Mouse (Mus musculus): ENCODE measurements around the gene Lypd4.
A peak's percentile ranks its signal among the peaks of the same experiment; 100 is the strongest.
"Not testable (repeated sequence)": the region's sequence is repeated elsewhere in the genome, so short reads cannot be mapped to it uniquely, and the experiment has no call there.

Gene Lypd4

DNA sequence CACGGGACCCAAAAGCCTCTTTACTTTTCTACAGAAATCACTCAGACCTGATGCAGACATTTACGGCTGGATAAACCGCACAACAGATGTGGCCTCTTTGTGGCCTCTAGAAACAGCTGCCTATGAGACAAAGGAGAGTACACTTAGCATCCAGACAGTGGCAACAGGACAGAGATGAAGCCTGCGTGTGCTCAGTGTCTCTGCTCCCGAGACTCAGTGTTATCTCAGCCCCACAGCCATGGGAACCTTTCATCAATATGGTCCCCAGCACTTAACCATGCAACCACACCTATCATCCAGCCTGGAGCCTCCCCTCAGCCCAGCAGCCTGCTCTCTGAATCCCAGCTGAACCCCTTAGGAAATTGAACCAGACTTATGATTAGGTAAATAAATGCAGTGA, 10.5 kb downstream of the Lypd4 start:
- no peaks in the 10 kb centered on the region for H3K36me3 ChIP-seq (ENCODE audit: insufficient read depth, low read length)
- peaks cover 10% of the 10 kb centered on the region for H3K27me3 ChIP-seq (ENCODE audit: insufficient read depth, low read length)
- no peak overlapping the region for H3K4me3 ChIP-seq (replicated peaks; ENCODE audit: low read length)
- peaks cover 35% of the 10 kb centered on the region for H3K4me1 ChIP-seq (replicated peaks; ENCODE audit: low read depth, low read length)
- TF ChIP-seq CTCF (conservative IDR thresholded peaks at IDR 0.05; ENCODE audit: low read length), result no peak
- TF ChIP-seq POU5F1 (IDR thresholded peaks at IDR 0.05; ENCODE audit: borderline replicate concordance, low read length), result no peak
- no peak for TF ChIP-seq NANOG (IDR thresholded peaks at IDR 0.05; ENCODE audit: borderline replicate concordance, low read length)
- H3K9me3 ChIP-seq (ENCODE audit: low read length), result no peaks in the 10 kb centered on the region

DNA sequence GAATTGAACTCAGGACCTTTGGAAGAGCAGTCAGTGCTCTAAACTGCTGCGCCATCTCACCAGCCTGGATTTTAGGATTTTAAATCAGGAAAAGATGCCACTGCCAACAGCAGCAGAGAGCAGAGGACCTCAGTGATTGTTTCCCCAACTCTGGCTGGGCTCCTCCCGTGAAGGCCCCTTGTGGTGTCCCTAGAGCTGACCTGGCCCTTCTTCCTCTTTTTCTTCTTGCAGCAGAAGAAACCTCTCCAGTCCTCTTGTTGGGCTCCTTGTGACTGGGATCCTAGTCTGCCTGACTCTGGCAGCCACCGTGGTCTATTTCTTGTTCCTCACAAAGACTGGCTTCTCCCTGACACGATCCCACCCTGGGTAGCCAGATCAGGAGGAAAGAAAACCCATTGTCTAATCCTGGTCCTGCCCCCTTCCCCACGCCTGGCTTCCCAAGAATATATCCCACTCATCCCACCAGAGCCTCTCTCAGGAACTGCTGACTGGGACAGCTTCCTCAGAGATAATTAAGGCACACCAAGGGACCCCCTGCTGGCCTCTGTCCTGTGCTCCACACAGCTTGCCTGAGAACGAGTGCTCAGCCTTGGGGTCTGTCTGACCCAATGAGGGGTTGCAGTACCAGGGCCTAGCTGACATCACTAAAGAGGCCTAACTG, 13.2 kb downstream of the Lypd4 start:
- Histone ChIP-seq H3K9me3 (ENCODE audit: low read length) (no peaks in the 10 kb centered on the region), H3K4me1 (replicated peaks; ENCODE audit: low read depth, low read length) (peaks cover 60% of the 10 kb centered on the region), H3K36me3 (ENCODE audit: insufficient read depth, low read length) (no peaks in the 10 kb centered on the region)

DNA sequence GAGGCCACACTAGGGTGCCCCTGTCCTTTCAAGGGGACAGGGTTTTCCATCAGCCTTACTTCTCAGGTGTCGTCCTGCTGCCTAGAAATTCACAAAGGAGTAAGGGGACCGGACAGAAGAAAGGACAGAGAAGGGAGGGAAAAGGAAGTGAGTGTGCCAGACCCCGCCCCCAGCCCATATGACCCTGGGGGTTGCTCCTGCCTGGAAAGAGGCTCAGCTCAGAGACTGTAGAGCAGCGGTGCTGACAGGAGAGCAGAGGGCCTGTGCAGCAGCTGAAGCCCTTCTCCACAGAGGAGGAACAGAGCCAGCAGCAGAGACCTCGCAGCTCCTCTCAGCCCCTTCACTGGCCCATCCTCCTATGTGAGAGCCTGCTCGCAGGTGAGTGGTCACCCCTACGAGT, 16.0 kb downstream of the Lypd4 start:
- H3K36me3 ChIP-seq (ENCODE audit: insufficient read depth, low read length), result no peaks in the 10 kb centered on the region
- TF ChIP-seq CTCF (conservative IDR thresholded peaks at IDR 0.05; ENCODE audit: low read length), result no peak
- TF ChIP-seq NANOG (IDR thresholded peaks at IDR 0.05; ENCODE audit: borderline replicate concordance, low read length), result no peak
- TF ChIP-seq POU5F1 (IDR thresholded peaks at IDR 0.05; ENCODE audit: borderline replicate concordance, low read length), result no peak
- no peaks in the 10 kb centered on the region for H3K9me3 ChIP-seq (ENCODE audit: low read length)
- peak overlapping the region; percentile 71 for H3K4me3 ChIP-seq (replicated peaks; ENCODE audit: low read length)
- peaks cover 87% of the 10 kb centered on the region for H3K4me1 ChIP-seq (replicated peaks; ENCODE audit: low read depth, low read length)
- no peaks in the 10 kb centered on the region for H3K27me3 ChIP-seq (ENCODE audit: insufficient read depth, low read length)

More for the DNA sequence above, 13.2 kb downstream of the Lypd4 start:
- Histone ChIP-seq H3K4me3 (replicated peaks; ENCODE audit: low read length) (peak overlapping the region; percentile 37), H3K27me3 (ENCODE audit: insufficient read depth, low read length) (peaks cover 8% of the 10 kb centered on the region; the same call in 1 of the 2 replicates)
- no peak for TF ChIP-seq NANOG (IDR thresholded peaks at IDR 0.05; ENCODE audit: borderline replicate concordance, low read length)
- no peak for TF ChIP-seq POU5F1 (IDR thresholded peaks at IDR 0.05; ENCODE audit: borderline replicate concordance, low read length)
- no peak for TF ChIP-seq CTCF (conservative IDR thresholded peaks at IDR 0.05; ENCODE audit: low read length)

DNA sequence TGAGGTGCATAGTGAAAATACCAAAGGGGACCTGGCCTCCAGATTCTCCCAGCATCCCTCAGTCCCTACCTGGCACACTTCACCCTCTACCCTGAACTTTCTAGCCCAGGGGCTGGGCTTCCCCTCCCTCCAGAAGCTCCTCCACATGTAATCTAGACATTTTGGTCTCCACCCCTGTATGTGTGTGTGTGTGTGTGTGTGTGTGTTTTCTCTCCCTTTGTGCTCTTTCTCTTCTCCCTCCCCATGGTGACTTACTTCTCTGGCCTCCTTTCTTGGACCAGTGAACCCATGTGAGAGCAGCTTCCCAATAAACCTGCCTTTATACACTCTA, 16.5 kb downstream of the Lypd4 start:
- Histone ChIP-seq H3K36me3 (ENCODE audit: insufficient read depth, low read length) (no peaks in the 10 kb centered on the region), H3K4me3 (replicated peaks; ENCODE audit: low read length) (peak overlapping the region; percentile 71), H3K27me3 (ENCODE audit: insufficient read depth, low read length) (no peaks in the 10 kb centered on the region), H3K4me1 (replicated peaks; ENCODE audit: low read depth, low read length) (peaks cover 88% of the 10 kb centered on the region), H3K9me3 (ENCODE audit: low read length) (no peaks in the 10 kb centered on the region)
- TF ChIP-seq NANOG (IDR thresholded peaks at IDR 0.05; ENCODE audit: borderline replicate concordance, low read length) (no peak), CTCF (conservative IDR thresholded peaks at IDR 0.05; ENCODE audit: low read length) (no peak), POU5F1 (IDR thresholded peaks at IDR 0.05; ENCODE audit: borderline replicate concordance, low read length) (no peak)

DNA sequence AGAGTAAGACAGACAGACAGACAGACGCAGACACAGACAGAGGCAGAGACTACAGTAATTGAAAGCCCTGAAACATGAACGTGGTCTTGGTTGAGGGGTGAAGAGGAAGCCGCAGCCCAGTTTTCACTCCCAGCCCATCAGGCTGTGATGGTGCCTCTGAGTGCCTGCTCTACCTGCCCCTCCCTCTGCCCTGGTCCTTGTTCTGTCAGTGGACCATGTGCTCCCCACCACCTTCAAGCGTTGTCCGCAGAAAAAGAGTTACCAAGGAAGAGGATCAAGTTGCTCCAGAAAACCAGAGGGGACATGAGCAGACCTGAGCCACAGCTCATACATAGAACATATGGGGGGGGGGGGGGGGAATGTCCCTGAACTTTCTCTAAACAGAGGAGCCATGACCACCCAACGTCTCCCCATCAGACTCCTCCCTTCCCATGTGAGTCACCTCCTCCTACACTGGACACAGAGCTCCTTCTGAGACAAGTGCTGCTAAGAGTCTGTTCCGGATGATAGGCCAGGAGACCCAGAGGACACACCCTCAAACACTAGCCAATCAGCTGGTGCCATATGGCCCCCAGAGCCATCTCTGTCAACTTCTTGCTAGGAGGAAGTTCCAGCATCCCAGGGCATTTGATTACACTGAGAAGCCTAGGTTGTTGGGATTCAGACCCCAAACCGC, 17.0 kb downstream of the Lypd4 start:
- Histone ChIP-seq H3K27me3 (ENCODE audit: insufficient read depth, low read length) (no peaks in the 10 kb centered on the region), H3K36me3 (ENCODE audit: insufficient read depth, low read length) (no peaks in the 10 kb centered on the region), H3K4me1 (replicated peaks; ENCODE audit: low read depth, low read length) (peaks cover 83% of the 10 kb centered on the region), H3K9me3 (ENCODE audit: low read length) (no peaks in the 10 kb centered on the region), H3K4me3 (replicated peaks; ENCODE audit: low read length) (peak overlapping the region; percentile 71)
- no peak for TF ChIP-seq CTCF (conservative IDR thresholded peaks at IDR 0.05; ENCODE audit: low read length)
- TF ChIP-seq POU5F1 (IDR thresholded peaks at IDR 0.05; ENCODE audit: borderline replicate concordance, low read length), result no peak
- TF ChIP-seq NANOG (IDR thresholded peaks at IDR 0.05; ENCODE audit: borderline replicate concordance, low read length), result no peak

DNA sequence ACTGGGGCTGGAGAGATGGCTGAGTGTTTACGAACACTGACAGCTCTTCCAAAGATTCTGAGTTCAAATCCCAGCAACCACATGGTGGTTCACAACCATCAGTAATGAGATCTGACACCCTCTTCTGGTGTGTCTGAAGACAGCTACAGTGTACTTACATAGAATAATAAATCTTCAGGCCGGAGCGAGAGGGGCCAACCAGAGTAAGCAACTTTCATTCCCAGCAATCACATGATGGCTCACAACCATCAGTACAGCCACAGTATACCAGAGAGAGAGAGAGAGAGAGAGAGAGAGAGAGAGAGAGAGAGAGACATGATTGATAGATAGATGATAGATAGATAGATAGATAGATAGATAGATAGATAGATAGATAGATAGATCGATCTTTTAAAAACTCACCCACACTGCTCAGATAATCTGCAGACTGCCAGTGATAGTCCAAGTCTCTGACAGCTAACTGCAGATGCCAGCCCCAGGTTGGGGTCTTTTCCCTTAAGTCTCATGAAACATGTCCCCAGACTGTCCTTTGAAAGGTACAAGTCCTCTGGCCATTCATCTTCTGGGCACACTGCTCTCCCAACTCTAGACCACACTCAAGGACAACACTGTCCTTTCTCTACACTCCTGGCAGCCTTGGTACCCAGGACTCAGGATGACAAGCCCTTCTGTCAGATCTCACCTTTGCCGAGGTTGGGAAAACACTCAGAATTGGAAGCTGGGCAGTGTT, 18.0 kb downstream of the Lypd4 start:
- TF ChIP-seq CTCF (conservative IDR thresholded peaks at IDR 0.05; ENCODE audit: low read length), result no peak
- no peak for TF ChIP-seq POU5F1 (IDR thresholded peaks at IDR 0.05; ENCODE audit: borderline replicate concordance, low read length)
- TF ChIP-seq NANOG (IDR thresholded peaks at IDR 0.05; ENCODE audit: borderline replicate concordance, low read length), result no peak
- H3K36me3 ChIP-seq (ENCODE audit: insufficient read depth, low read length), result 0 out of 2 replicates have a peak, but pooled peaks cover 3% of the 10 kb centered on the region

DNA sequence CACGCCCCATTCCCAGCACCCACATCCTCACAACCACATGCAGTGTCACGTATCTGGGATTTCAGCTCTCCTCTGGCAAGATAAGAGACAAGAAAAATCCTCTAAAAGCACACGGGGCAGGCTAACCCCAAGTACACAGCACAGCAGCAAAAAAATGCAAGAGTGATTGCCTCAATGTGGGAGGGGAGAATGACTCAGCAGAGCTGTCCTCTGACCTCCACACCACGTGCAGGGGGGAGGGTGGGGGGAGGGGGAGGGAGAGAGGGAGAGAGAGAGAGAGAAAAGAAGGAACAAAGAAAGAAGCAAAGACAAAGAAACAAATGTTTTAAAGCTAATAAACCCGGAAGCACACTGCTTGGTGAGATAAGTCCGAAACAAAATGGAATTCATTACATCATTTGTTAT, 18.8 kb downstream of the Lypd4 start:
- peaks cover 81% of the 10 kb centered on the region for H3K4me1 ChIP-seq (replicated peaks; ENCODE audit: low read depth, low read length)
- TF ChIP-seq POU5F1 (IDR thresholded peaks at IDR 0.05; ENCODE audit: borderline replicate concordance, low read length) (no peak), CTCF (conservative IDR thresholded peaks at IDR 0.05; ENCODE audit: low read length) (no peak), NANOG (IDR thresholded peaks at IDR 0.05; ENCODE audit: borderline replicate concordance, low read length) (no peak)
- H3K4me3 ChIP-seq (replicated peaks; ENCODE audit: low read length), result peak overlapping the region; percentile 71

More for the DNA sequence above, 18.0 kb downstream of the Lypd4 start:
- Histone ChIP-seq H3K4me3 (replicated peaks; ENCODE audit: low read length) (peak overlapping the region; percentile 71), H3K4me1 (replicated peaks; ENCODE audit: low read depth, low read length) (peaks cover 81% of the 10 kb centered on the region), H3K27me3 (ENCODE audit: insufficient read depth, low read length) (no peaks in the 10 kb centered on the region), H3K9me3 (ENCODE audit: low read length) (no peaks in the 10 kb centered on the region)

DNA sequence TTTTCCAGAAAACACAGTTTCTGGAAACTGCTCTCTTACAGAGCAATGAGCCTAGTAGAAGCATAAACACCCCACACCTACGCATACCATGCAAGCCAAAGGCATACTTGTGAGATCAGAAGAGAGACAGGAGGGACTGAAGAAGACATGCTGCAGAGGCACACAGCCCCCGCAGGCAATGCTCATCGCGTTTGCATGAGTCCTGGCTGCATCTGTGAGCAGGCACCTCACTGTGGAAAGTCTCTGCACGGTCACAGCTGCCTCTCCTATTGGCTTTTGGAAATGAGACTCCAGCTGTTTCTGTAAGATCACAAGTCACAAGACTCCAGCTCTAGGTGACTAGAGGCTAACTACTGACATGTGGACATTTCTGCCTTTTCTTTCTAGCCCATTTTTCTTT, 19.6 kb downstream of the Lypd4 start:
- H3K27me3 ChIP-seq (ENCODE audit: insufficient read depth, low read length), result no peaks in the 10 kb centered on the region
- TF ChIP-seq POU5F1 (IDR thresholded peaks at IDR 0.05; ENCODE audit: borderline replicate concordance, low read length), result no peak
- no peak for TF ChIP-seq CTCF (conservative IDR thresholded peaks at IDR 0.05; ENCODE audit: low read length)
- no peak for TF ChIP-seq NANOG (IDR thresholded peaks at IDR 0.05; ENCODE audit: borderline replicate concordance, low read length)
- 0 out of 2 replicates have a peak, but pooled peaks cover 3% of the 10 kb centered on the region for H3K36me3 ChIP-seq (ENCODE audit: insufficient read depth, low read length)
- peaks cover 81% of the 10 kb centered on the region for H3K4me1 ChIP-seq (replicated peaks; ENCODE audit: low read depth, low read length)
- peak overlapping the region; percentile 71 for H3K4me3 ChIP-seq (replicated peaks; ENCODE audit: low read length)
- H3K9me3 ChIP-seq (ENCODE audit: low read length), result no peaks in the 10 kb centered on the region

More for the DNA sequence above, 18.8 kb downstream of the Lypd4 start:
- no peaks in the 10 kb centered on the region for H3K9me3 ChIP-seq (ENCODE audit: low read length)
- 0 out of 2 replicates have a peak, but pooled peaks cover 3% of the 10 kb centered on the region for H3K36me3 ChIP-seq (ENCODE audit: insufficient read depth, low read length)
- no peaks in the 10 kb centered on the region for H3K27me3 ChIP-seq (ENCODE audit: insufficient read depth, low read length)

DNA sequence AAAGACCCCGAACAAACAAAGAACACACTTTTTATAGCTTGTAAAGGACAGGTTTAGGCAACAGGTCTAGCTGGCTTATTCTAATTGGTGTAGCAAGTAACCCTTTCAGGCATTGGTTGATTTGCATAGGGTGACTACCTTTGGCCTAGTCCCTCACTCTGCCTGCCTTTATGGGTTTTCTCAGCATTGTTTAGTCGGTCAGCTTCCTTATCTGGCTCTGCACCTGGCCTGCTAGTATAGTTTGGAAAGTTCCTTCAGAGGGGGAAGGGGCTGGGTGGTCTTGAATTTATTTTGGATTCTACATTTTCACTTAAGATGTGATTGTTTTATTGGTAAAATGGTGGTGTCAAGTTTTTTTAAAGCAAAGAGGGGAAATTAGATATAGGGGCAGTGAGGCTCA, 23.2 kb downstream of the Lypd4 start:
- not testable (repeated sequence) for H3K36me3 ChIP-seq (ENCODE audit: insufficient read depth, low read length); H3K9me3 ChIP-seq (ENCODE audit: low read length); H3K27me3 ChIP-seq (ENCODE audit: insufficient read depth, low read length); H3K4me3 ChIP-seq (replicated peaks; ENCODE audit: low read length)
- peaks cover 56% of the 10 kb centered on the region for H3K4me1 ChIP-seq (replicated peaks; ENCODE audit: low read depth, low read length)

All from E14TG2a.4 (cell line).